Mouse (Mus musculus) liver, postnatal 0 days (tissue): ENCODE data around the gene C1qtnf9.

Source experiments
- CTCF ChIP-seq: sonication (generic); IDR thresholded peaks from 2 replicates; pipeline ENCODE4 v1.5.1; 2016; ENCODE audit warnings: antibody characterized with exemption, low read depth
- EP300 ChIP-seq: IDR thresholded peaks from 2 replicates; pipeline ENCODE4 v1.6.1; 2016; ENCODE audit warnings: antibody characterized with exemption, low read depth, mild to moderate bottlenecking

DNA sequence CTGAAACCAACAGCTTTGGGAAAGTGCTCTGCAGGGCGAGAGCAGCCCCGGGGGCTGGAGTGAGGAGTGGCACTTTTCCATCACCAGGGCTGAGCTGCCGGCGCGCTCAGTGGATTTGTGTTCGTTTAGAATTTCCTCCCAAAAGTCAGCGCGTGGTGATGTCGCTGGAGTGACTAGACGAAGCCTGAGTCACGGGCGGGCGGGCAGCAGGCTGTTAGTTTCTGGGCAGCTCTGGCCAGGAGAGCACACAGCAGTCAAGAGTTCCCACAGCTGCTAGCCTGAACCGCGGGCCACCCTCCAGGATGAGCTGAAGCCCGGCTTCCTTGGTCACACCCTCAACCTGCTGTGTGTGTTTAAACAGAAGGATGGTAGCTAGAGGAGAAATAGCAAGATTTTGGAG, 35.1 kb upstream of the C1qtnf9 start:
- no peak for TF ChIP-seq CTCF
- no peak for TF ChIP-seq EP300
